Mouse (Mus musculus): ENCODE measurements at regions not wholly inside any gene's neighbourhood (a gene's known extent, or its start where the extent isn't known, plus 50 kb on each side); places are given as distances from the start of the nearest gene placed in this dataset.

DNA sequence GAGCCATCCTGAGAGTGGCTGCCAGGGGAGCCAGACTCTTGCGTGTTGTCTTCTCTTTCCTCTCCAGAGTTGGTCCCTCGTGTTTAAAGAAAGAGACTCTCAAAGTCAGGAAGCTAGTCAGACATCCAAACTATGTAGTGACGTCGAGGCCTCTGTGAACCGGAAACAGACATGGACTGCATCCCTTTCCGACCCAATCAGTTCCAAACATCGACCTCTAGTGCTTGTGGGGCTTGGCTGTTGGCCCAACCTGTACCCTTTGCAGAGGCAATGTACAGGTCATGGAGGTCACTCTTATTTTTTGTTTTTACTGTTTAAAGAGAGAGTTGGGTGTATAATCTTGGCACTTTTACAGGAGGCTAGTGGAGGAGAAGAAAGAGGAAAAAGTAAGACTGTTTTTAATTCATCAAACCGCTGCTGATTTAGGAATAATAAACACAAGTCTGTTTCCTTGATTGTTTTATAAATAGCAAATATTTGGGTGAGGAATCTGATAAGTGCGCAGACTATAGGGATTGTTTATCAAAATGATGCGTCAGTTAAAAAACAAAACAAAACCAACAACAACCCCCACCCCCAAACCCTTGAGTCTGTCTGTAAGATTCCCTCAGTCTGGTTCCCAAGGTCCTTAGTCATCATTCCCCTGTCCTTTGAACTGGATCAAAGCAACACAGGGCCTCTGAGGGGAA, 205.2 kb upstream of the Prep start:
- H3K9me3 ChIP-seq, result no peaks in the 10 kb centered on the region
- H3K36me3 ChIP-seq, result no peaks in the 10 kb centered on the region
- no peak overlapping the region for H3K4me3 ChIP-seq
- H3K9ac ChIP-seq, result no peak overlapping the region
- no peaks in the 10 kb centered on the region for H3K27me3 ChIP-seq
- no peak overlapping the region for H3K4me2 ChIP-seq (replicated peaks)
- no peak overlapping the region for H3K27ac ChIP-seq
- H3K4me1 ChIP-seq, result peaks cover 4% of the 10 kb centered on the region
- no peak for ATAC-seq (ENCODE audit: insufficient number of reproducible peaks, insufficient read depth, low FRiP score, low TSS enrichment)
- 64% methylated on average over 10 of the region's 10 CpGs for WGBS

DNA sequence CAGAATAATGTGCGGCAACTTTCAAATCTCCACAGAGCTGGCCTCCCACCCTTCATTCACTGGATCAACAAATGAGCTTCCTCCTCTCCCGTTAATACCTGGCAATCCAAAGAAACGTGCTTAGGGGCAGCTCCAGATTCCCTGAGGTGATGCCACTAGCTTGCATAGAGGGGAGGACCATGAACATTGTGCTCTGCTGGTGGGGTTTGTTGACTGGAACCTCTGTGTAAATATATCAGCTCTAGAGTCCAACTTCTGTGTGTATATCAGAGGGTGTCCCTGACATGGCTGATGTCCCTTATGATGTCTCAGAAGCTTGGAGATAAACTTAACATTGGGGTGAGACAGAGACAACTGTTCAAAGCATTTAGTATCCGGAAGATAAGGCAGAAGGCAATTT, 209.6 kb upstream of the Prep start:
- Histone ChIP-seq H3K4me2 (replicated peaks) (no peak overlapping the region), H3K36me3 (no peaks in the 10 kb centered on the region), H3K4me3 (no peak overlapping the region), H3K9ac (no peak overlapping the region), H3K27ac (no peak overlapping the region), H3K4me1 (peaks cover 4% of the 10 kb centered on the region), H3K27me3 (no peaks in the 10 kb centered on the region), H3K9me3 (no peaks in the 10 kb centered on the region)
- no peak for ATAC-seq (ENCODE audit: insufficient number of reproducible peaks, insufficient read depth, low FRiP score, low TSS enrichment)
- 78% methylated on average over 4 of the region's 4 CpGs for WGBS

DNA sequence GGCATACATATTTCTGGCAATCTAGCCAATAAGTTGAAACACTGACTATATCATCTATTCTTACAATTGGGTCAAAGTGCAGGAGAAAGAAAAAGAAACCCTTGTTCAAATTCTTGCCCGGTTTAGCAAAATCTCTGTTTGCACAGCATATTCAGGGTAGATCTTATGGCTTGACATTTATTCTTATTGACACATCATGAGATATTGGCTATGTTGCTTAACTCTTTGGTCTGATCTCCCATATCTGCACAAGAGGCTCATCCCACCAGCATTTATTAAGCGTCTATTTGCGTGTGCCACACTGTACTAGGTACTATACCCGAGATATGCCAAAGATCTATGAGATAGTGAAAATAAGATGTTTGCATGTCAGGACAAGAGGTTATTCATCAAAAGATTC, 212.9 kb upstream of the Prep start:
- H3K4me2 ChIP-seq (replicated peaks), result no peak overlapping the region
- WGBS, result 90% methylated on average over 4 of the region's 4 CpGs

DNA sequence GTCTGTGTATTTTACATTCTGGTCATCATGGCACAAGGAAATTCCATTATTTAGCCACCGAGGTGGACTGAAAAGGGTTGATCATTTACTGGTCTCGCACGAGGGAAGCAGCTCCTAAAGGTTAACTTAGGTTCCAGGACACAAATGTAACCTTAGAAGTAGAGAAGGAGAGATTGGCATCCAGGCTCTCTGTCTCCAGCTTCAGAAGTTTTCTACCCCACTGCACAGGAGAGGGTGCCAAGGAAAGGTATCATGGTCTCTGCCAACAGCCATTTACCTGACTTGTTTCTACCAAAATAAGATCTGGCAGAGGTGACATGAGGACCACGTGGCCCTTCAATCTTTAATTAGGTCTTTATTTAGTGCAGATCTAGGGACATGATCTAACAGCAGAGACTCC, 218.0 kb upstream of the Prep start:
- 80% methylated on average over 4 of the region's 4 CpGs for WGBS
- Histone ChIP-seq H3K27me3 (no peaks in the 10 kb centered on the region), H3K4me3 (no peak overlapping the region), H3K36me3 (no peaks in the 10 kb centered on the region), H3K4me2 (replicated peaks) (no peak overlapping the region), H3K27ac (no peak overlapping the region), H3K9me3 (no peaks in the 10 kb centered on the region), H3K4me1 (no peaks in the 10 kb centered on the region), H3K9ac (no peak overlapping the region)
- ATAC-seq (ENCODE audit: insufficient number of reproducible peaks, insufficient read depth, low FRiP score, low TSS enrichment), result no peak

More for the DNA sequence above, 212.9 kb upstream of the Prep start:
- no peaks in the 10 kb centered on the region for H3K4me1 ChIP-seq
- no peaks in the 10 kb centered on the region for H3K27me3 ChIP-seq
- no peak for ATAC-seq (ENCODE audit: insufficient number of reproducible peaks, insufficient read depth, low FRiP score, low TSS enrichment)
- H3K4me3 ChIP-seq, result no peak overlapping the region
- no peaks in the 10 kb centered on the region for H3K9me3 ChIP-seq
- H3K27ac ChIP-seq, result no peak overlapping the region
- no peaks in the 10 kb centered on the region for H3K36me3 ChIP-seq
- no peak overlapping the region for H3K9ac ChIP-seq

DNA sequence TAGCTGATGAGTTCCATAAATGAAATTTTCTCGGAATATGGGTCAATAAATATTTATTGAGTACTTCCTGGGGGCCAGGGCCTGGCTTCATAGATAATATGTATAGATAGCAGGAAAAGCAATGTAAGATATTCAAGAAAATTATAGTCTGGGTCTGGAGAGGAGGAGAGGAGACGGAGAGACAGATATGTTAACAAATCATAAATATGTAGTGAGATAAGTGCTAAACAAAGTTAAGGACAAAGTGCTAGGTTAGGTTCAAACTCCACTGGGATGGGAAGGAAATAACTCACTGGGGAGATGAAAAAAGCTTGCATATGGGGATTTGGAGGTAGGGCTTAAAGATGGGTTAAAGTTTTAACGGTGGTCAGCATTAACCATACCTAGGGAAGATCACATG, 220.2 kb upstream of the Prep start:
- no peak overlapping the region for H3K27ac ChIP-seq

DNA sequence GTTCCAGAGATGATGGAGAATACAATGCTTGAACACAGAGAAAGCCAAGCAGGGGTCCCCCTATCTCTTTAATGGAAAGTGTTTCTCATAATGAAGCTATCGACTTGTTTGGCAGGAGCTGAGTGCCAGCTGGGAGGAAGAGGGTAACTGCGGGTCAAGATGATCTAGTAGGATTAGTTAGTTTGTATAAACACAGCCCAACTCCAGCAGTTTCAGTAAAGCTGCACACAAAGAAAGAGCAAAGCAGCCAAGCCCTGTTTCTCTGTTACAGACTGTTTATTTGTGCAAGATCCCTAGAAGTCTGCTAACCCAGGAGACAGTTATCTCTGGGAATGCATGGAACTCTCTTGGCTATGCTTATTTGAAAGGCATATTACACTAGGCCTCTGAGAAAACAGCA, 220.9 kb upstream of the Prep start:
- Histone ChIP-seq H3K36me3 (no peaks in the 10 kb centered on the region), H3K4me2 (replicated peaks) (no peak overlapping the region), H3K27ac (no peak overlapping the region), H3K9me3 (no peaks in the 10 kb centered on the region), H3K9ac (no peak overlapping the region), H3K27me3 (no peaks in the 10 kb centered on the region), H3K4me1 (no peaks in the 10 kb centered on the region), H3K4me3 (no peak overlapping the region)
- WGBS, result 15% methylated on average over 2 of the region's 2 CpGs
- no peak for ATAC-seq (ENCODE audit: insufficient number of reproducible peaks, insufficient read depth, low FRiP score, low TSS enrichment)

More for the DNA sequence above, 220.2 kb upstream of the Prep start:
- Histone ChIP-seq H3K36me3 (no peaks in the 10 kb centered on the region), H3K9ac (no peak overlapping the region), H3K27me3 (no peaks in the 10 kb centered on the region), H3K4me3 (no peak overlapping the region), H3K9me3 (no peaks in the 10 kb centered on the region), H3K4me1 (no peaks in the 10 kb centered on the region), H3K4me2 (replicated peaks) (no peak overlapping the region)
- 79% methylated on average over 3 of the region's 3 CpGs for WGBS
- ATAC-seq (ENCODE audit: insufficient number of reproducible peaks, insufficient read depth, low FRiP score, low TSS enrichment), result no peak

DNA sequence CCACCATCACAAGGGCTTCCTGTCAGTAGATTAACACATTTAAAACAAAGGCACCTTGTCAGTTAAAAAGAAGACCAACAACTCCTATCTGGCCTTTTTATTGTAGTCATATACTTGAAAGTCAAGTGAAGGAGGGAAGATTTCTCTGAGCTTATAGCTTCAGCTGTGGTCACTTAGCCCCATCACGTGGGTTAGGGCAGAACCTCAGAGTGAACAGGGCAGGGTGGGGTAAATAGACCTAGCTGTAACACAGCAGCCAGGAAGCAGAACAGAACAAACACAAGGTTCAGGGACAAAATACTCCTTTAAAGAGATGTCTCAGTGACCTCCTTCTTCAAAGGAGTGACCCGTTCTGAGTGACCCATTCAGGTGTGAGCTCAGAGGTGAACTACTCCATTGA, 226.6 kb upstream of the Prep start:
- Histone ChIP-seq H3K27ac (no peak overlapping the region), H3K4me3 (no peak overlapping the region), H3K36me3 (no peaks in the 10 kb centered on the region), H3K4me1 (no peaks in the 10 kb centered on the region), H3K9me3 (no peaks in the 10 kb centered on the region), H3K4me2 (replicated peaks) (no peak overlapping the region), H3K9ac (no peak overlapping the region), H3K27me3 (no peaks in the 10 kb centered on the region)
- no peak for ATAC-seq (ENCODE audit: insufficient number of reproducible peaks, insufficient read depth, low FRiP score, low TSS enrichment)
- WGBS, result 83% methylated on average over 2 of the region's 2 CpGs

DNA sequence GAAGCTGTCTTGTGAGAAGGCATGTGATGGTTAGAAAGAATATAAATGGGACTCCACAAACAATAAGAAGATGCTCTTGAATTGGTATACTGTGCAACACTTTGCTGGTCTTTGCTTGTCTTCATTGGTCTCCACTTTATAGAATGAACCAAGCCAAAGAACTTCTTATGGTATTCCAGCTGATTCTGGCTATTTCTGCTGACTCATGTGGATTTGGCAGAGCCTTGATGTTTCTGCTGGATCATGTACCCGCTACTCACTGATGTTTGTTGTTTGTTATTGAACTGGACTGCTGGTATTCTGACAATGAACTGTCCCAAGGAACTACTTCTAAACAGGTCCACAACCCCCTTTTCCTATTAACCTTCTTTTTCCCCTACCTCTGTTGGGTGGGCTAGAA, 234.5 kb upstream of the Prep start:
- H3K4me3 ChIP-seq, result no peak overlapping the region
- no peaks in the 10 kb centered on the region for H3K9me3 ChIP-seq
- H3K4me2 ChIP-seq (replicated peaks), result no peak overlapping the region
- no peaks in the 10 kb centered on the region for H3K36me3 ChIP-seq
- H3K27ac ChIP-seq, result no peak overlapping the region
- H3K9ac ChIP-seq, result no peak overlapping the region
- no peak for ATAC-seq (ENCODE audit: insufficient number of reproducible peaks, insufficient read depth, low FRiP score, low TSS enrichment)
- 89% methylated on average over 1 of the region's 1 CpGs for WGBS
- no peaks in the 10 kb centered on the region for H3K27me3 ChIP-seq
- H3K4me1 ChIP-seq, result no peaks in the 10 kb centered on the region

DNA sequence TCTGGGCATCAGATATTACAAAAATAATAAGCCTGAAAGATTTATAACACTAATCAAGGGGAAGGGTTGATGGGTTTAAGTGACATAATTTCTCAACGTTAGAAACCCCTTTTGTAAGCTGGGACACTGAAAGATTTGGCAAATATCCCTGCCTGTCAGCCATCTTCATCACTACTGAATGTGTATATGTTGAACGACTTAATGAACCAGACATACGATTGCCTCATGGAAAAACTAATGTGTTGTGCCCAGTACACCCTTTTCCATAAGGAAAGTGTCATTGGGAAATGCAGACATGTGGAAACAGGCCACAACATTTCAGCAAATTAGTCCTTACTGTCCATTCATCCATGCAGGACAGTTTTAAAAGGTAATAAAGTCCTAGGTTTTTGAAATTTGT, 240.7 kb upstream of the Prep start:
- Histone ChIP-seq H3K9ac (no peak overlapping the region), H3K4me2 (replicated peaks) (no peak overlapping the region), H3K4me1 (no peaks in the 10 kb centered on the region), H3K27me3 (no peaks in the 10 kb centered on the region), H3K36me3 (no peaks in the 10 kb centered on the region), H3K4me3 (no peak overlapping the region), H3K9me3 (no peaks in the 10 kb centered on the region), H3K27ac (no peak overlapping the region)
- no peak for ATAC-seq (ENCODE audit: insufficient number of reproducible peaks, insufficient read depth, low FRiP score, low TSS enrichment)
- WGBS, result 83% methylated on average over 3 of the region's 3 CpGs

DNA sequence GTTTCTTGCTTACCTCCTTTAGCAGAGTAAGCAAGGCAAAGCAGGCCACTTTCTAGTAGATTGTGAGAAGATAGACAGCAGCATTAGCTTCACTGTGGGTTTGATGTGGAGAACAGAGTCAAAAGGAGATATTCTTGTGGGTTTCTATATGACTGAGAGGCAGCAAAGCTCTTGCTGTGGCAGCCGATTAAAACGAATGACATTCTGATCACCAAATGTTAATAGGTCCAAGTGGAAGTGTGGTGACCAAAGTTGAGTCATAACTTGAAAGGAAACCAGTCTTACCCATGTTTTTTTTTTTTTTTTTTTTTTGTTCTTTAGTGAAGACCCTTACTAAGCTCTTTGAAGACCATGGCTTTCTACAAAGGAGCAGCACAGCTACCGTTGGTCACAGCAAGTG, 245.3 kb upstream of the Prep start:
- Histone ChIP-seq H3K4me2 (replicated peaks) (no peak overlapping the region), H3K27ac (no peak overlapping the region), H3K36me3 (no peaks in the 10 kb centered on the region), H3K9ac (no peak overlapping the region), H3K4me1 (no peaks in the 10 kb centered on the region), H3K4me3 (no peak overlapping the region), H3K27me3 (no peaks in the 10 kb centered on the region), H3K9me3 (no peaks in the 10 kb centered on the region)
- ATAC-seq (ENCODE audit: insufficient number of reproducible peaks, insufficient read depth, low FRiP score, low TSS enrichment), result no peak
- 92% methylated on average over 3 of the region's 3 CpGs for WGBS

DNA sequence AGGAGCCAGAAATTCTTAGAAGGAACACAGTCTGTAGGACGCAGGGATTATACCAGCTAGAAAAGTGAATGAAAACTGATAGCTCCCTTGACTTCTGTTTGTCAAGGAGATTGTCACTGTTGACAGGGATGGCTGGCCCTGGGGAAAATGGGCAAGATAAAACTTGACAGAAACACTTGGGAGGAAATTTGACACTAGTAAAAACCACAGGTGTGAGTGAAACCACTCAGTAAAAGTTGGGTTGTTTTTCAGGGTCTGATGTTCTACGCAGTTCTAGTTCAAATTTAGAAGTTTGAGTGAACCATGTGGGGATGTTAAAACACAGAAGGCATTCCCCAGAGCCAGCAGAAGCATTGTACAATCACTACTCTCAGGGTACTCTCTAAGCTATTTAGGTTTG, 246.6 kb upstream of the Prep start:
- no peak overlapping the region for H3K4me2 ChIP-seq (replicated peaks)
- H3K27ac ChIP-seq, result no peak overlapping the region
- no peak overlapping the region for H3K9ac ChIP-seq
- H3K27me3 ChIP-seq, result no peaks in the 10 kb centered on the region
- no peak overlapping the region for H3K4me3 ChIP-seq
- ATAC-seq (ENCODE audit: insufficient number of reproducible peaks, insufficient read depth, low FRiP score, low TSS enrichment), result no peak
- no peaks in the 10 kb centered on the region for H3K9me3 ChIP-seq
- WGBS, result 52% methylated on average over 2 of the region's 2 CpGs
- no peaks in the 10 kb centered on the region for H3K36me3 ChIP-seq
- H3K4me1 ChIP-seq, result no peaks in the 10 kb centered on the region

DNA sequence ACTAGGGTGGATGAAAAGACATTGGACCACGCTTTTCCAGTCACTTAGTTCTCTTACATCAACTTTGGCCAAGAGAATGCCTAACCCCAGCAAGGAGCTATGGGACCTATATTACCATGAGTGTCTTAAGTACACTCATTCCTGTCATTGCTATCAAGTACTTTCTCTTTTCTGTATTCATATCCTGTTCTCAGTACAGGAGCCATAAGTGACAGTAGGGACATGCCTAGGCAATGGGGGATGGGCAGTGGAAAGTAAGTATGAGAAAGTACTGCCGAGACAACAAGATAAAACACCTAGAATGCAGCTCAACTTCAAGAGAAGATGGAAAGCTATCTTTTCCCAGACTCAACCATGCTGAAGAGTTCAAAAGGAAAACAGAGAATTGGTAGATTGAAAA, 247.6 kb upstream of the Prep start:
- Histone ChIP-seq H3K36me3 (no peaks in the 10 kb centered on the region), H3K4me3 (no peak overlapping the region), H3K9ac (no peak overlapping the region), H3K9me3 (no peaks in the 10 kb centered on the region), H3K4me2 (replicated peaks) (no peak overlapping the region), H3K4me1 (no peaks in the 10 kb centered on the region), H3K27ac (no peak overlapping the region), H3K27me3 (no peaks in the 10 kb centered on the region)
- 90% methylated on average over 2 of the region's 2 CpGs for WGBS
- no peak for ATAC-seq (ENCODE audit: insufficient number of reproducible peaks, insufficient read depth, low FRiP score, low TSS enrichment)

DNA sequence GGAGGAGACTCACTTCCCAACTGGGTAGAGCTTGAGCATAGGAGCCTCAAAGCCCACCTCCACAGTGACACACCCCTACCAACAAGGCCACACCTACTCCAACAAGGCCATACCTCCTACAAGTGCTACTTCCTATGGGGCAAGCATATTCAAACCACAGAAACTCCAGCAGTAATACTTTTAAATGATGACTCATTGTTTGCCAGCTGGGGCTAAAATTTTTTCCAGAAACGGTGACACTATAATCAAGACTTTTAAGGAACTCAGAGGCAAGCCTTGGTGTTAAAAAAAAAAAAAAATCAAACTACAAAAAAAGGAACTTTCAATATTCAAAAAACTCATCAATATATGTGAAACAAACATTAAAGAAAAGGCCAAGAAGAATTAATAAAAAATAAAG, 248.4 kb upstream of the Prep start:
- Histone ChIP-seq H3K27ac (no peak overlapping the region), H3K36me3 (no peaks in the 10 kb centered on the region), H3K27me3 (no peaks in the 10 kb centered on the region), H3K4me3 (no peak overlapping the region), H3K4me2 (replicated peaks) (no peak overlapping the region), H3K9me3 (no peaks in the 10 kb centered on the region), H3K9ac (no peak overlapping the region), H3K4me1 (no peaks in the 10 kb centered on the region)
- no peak for ATAC-seq (ENCODE audit: insufficient number of reproducible peaks, insufficient read depth, low FRiP score, low TSS enrichment)
- 76% methylated on average over 1 of the region's 1 CpGs for WGBS
